Mouse (Mus musculus) erythroblast, embryonic 14.5 days (primary cell): Measurements from ENCODE around the gene Lypd5.

Experiments used
- GATA1 ChIP-seq: IDR thresholded peaks from 2 replicates; pipeline ENCODE4 v1.6.1; 2012; ENCODE audit warnings: low read length, inconsistent platforms, mixed read lengths
- TAL1 ChIP-seq: IDR thresholded peaks from 3 replicates; pipeline ENCODE4 v1.6.1; 2012; ENCODE audit warnings: low read length, inconsistent platforms, mixed read lengths

DNA sequence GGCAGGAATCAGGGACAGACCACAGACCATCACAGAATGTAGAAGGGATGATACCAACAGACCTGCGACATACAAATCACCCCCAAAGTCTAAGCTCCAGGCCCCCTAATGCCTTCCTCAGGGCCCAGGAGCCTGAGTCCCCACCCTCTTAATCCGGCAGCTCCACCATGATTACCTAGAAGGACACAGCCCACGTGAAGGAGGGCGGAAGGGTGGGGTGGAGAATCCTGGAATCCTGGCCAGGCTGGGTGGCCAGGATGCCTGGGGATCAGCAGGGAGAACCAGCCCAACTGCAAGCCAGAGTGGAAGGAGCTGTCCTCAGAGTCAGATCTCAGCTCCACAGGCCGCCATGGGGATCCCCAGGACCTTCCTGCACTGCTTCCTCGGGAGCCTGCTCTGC is at the start of gene Lypd5:
- TF ChIP-seq GATA1 (no peak), TAL1 (no peak)
